Mouse (Mus musculus): ENCODE measurements around the gene Sun5.
"Not testable (repeated sequence)": the region's sequence is repeated elsewhere in the genome, so short reads cannot be mapped to it uniquely, and the experiment has no call there.

Gene Sun5

DNA sequence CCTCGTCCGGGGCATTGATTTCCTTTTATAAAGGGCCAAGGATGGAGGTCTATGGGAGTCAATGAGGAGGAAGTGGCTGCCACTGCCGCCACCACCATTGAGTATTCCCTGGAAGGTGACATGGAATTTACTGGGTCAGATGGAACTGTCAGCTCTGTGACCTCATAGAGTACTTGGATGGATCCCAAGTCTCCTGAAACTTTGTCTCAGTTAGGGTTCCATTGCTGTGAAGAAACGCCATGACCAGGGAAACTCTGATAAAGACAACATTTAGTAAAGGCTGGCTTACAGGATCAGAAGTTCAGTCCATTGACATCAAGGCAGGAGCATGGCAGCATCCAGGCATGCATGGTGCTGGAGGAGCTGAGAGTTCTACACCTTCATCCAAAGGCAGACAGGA is at the start of gene Sun5:
Sun5 (minus strand) TSS at position 101 of the 400 bp plus-strand sequence.
- DNase-seq (ENCODE audit: extremely low read depth, low read depth): no peak

- DNase-seq (ENCODE audit: extremely low read depth, low read depth): no peak
These were observed 47.0 kb upstream of the Sun5 start, which contains the start of gene Bpifb3 for GRCm38 (mm10) chr2:153917930-153918329. Gene Bpifb3, plus strand, starts transcription at chr2:153918230.

DNA sequence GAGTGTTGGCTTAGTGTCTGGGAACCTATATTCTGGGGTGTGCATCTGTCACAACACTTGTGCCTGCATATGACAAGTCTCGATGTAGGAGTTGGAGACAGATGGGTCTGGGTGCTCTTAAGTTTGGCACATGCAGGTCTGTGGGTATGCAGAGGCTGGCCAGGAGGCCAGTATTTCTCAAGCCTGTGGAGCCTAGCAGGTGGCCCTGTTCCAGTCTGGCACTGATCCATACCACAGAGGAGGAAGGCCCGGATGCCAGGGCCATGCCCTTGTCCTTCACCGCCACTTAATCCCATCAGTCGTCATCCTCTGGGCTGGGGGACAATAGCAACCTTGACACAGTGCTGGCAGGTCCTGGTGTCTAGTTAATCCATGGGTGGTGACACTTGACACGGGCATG is 43.3 kb upstream of the Sun5 start:
- no peak for DNase-seq (ENCODE audit: extremely low read depth, low read depth)

DNA sequence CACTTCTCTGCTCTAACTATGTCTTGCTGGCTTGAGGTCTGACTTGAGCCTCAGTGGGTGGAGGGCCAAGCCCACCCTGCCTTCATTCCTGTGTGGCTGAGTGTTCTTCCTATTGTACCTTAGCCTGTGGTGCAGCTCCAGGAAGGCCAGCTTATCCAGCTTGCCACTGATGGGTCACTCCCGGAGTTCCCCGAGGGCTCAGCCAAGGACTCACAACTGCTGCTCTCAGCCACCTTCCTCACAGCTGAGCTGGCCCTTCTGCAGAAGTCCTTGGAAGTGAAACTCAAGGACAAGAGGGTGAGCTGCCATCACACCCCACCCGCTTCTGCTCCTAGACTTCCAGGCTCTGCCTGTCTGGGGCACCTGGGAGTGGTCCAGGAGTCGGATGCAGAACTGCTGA is 35.7 kb upstream of the Sun5 start:
- DNase-seq (ENCODE audit: extremely low read depth, low read depth): no peak

GRCm38 (mm10) chr2:153902726-153903125 is 31.8 kb upstream of the Sun5 start:
- DNase-seq (ENCODE audit: extremely low read depth, low read depth): no peak

GRCm38 (mm10) chr2:153900088-153900487 is 29.2 kb upstream of the Sun5 start, which contains the start of gene Bpifb6:
Gene Bpifb6, plus strand, starts transcription at chr2:153900388.
- DNase-seq (ENCODE audit: extremely low read depth, low read depth): no peak

DNA sequence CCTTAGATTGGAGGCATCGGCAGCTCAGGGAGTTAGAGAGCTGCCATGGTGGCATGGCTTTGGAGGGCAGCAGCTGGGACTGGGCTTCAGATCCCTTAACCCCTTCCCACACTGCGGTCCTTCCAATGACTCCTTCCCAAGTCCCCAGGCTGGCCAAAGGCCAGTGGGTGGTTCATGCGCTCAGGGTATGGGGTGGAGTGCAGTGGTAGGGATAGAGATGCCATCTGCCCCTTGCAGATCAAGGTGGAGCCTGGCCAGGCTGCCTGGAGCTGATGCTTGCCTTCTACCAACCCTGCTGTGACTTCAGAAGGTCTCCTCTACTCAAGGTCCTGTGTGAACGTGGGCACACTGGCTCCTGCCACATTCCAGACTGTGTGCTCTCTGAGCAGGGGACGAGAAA is 28.2 kb upstream of the Sun5 start:
- DNase-seq (ENCODE audit: extremely low read depth, low read depth): no peak

- no peak for DNase-seq (ENCODE audit: extremely low read depth, low read depth)
These were observed 3.9 kb upstream of the Sun5 start, which contains the start of gene Bpifb2 for GRCm38 (mm10) chr2:153874745-153875144. Gene Bpifb2, plus strand, starts transcription at chr2:153875045.

DNA sequence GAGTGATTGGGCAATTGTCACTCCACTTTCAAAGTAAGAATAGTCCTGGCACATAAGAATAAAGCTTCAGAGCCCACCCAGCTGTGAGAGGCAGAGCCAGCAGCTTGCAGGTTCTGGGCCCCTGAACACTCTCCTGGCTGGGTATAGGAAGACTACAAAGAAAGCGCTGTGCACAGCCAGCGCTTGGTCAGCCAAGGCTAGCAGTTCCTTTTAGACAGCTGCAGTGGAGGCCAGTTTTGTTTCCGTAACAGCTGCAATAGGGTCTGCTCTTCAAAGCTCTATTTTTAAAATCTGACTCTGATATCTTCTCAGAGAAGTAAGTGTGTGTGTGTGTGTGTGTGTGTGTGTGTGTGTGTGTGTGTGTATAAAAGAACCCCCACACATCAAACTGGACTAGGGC is 8.9 kb downstream of the Sun5 start:
- DNase-seq (ENCODE audit: extremely low read depth, low read depth): no peak

- no peak for DNase-seq (ENCODE audit: extremely low read depth, low read depth)
These were observed 10.2 kb downstream of the Sun5 start for GRCm38 (mm10) chr2:153860715-153861114.

- no peak for DNase-seq (ENCODE audit: extremely low read depth, low read depth)
These were observed 10.6 kb downstream of the Sun5 start for GRCm38 (mm10) chr2:153860315-153860714.

- no peak for DNase-seq (ENCODE audit: extremely low read depth, low read depth)
These were observed 11.3 kb downstream of the Sun5 start for GRCm38 (mm10) chr2:153859581-153859980.

- DNase-seq (ENCODE audit: extremely low read depth, low read depth): no peak
These were observed 17.3 kb downstream of the Sun5 start for GRCm38 (mm10) chr2:153853544-153853943.

- peak; percentile 44 for DNase-seq (ENCODE audit: extremely low read depth, low read depth)
These were observed 19.9 kb downstream of the Sun5 start for GRCm38 (mm10) chr2:153851030-153851360.

DNA sequence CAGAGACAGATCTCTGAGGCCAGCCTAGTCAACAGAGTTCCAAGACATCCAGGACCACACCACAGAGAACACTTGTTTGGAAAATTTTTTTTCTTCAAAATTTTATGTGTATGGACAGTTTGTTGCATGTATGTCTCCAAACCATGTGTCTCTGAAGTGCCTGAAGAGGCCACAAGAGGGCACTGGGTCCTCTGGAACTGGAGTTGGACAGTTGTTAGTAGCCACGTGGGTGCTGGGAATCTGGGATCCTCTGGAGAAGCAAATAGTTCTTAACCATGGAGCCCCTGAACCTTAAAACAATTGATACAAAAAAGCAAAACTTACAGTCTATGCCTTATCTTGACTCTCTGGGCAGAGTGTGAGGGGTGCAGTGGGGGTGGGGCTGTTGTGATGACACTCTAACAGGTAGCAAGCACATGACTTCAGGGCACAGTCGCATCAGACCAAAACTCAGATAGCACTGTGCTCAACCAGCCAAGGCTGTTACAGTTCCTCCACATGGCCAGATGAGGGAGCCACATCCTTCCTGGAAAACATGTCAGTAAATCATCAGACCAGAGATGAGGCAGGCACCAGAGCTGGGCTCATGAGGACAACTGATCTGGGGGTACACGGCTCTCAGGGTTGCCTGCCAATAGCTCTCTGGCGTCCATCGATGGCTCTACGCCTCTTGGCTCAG is 20.4 kb downstream of the Sun5 start:
- peak; percentile 39 for DNase-seq (ENCODE audit: extremely low read depth, low read depth)

DNA sequence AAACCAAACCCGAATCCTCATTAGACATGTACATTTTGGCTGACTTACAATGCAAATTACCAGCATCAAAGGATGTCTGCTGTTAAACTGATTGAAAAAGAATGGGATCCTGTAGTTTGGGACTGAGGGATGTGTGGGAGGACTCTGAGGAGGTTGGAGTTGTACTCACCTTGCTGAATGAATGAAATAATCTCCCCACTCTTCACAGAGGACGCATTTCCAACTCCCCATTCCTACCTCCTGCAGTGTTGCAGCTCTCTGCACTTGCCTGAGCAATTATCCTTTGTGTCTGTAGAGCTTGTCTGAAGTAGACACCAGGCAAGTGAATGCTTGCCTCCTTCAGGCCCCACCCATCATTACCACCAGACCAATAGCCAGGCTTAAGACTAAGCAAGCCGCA is 22.5 kb downstream of the Sun5 start:
- DNase-seq (ENCODE audit: extremely low read depth, low read depth): no peak

GRCm38 (mm10) chr2:153842854-153843253 is 28.0 kb downstream of the Sun5 start:
- no peak for DNase-seq (ENCODE audit: extremely low read depth, low read depth)

- DNase-seq (ENCODE audit: extremely low read depth, low read depth): no peak
These were observed 37.6 kb downstream of the Sun5 start for GRCm38 (mm10) chr2:153833291-153833690.

GRCm38 (mm10) chr2:153828704-153829103 is 42.2 kb downstream of the Sun5 start:
- no peak for DNase-seq (ENCODE audit: extremely low read depth, low read depth)

DNA sequence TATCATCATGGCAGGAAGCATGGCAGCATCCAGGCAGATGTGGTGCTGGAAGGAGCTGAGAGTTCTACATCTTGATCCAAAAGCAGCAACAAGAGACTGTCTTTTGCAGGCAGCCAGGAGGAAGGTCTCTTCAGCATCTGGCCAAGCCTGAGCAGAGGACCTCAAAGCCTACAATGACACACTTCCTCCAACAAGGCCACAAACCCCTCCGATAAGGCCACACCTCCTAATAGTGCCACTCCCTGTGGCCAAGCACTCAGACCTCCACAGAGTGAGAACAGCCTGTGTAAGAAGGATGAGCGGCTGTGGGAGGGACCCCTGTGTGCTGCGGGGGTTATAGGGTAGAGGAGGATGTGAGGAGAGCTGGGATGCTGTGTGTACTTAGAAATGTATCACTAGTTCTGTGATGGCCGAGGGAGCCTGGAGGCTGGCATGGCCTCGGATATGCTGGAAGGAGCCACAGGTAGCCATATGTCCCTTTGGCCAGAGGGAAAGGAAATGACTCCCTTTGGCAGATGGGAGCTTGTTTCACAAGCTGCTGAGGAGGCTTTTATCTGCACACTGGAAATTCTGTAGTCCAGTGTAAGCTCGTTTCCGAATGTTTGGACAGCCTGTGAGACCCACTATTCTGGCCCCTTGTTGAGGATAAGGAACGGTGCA is 43.6 kb downstream of the Sun5 start:
- peak; percentile 7 for DNase-seq (ENCODE audit: extremely low read depth, low read depth)

DNA sequence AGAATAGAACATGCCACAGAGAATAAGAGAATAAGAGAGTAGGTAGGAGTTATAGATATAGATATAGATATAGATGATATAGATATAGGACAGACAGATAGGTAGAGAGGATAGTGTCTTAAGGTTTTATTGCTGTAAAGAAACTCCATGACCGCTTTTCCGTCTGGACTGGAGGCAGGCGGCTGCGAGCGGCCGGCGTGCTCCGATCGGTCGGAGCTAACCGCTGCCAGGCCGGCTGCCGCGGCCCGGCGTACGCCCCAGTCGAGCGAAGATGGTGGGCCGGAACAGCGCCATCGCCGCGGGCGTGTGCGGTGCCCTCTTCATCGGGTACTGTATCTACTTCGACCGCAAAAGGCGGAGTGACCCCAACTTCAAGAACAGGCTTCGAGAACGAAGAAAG is 45.0 kb downstream of the Sun5 start:
- not testable (repeated sequence) for DNase-seq (ENCODE audit: extremely low read depth, low read depth)

DNA sequence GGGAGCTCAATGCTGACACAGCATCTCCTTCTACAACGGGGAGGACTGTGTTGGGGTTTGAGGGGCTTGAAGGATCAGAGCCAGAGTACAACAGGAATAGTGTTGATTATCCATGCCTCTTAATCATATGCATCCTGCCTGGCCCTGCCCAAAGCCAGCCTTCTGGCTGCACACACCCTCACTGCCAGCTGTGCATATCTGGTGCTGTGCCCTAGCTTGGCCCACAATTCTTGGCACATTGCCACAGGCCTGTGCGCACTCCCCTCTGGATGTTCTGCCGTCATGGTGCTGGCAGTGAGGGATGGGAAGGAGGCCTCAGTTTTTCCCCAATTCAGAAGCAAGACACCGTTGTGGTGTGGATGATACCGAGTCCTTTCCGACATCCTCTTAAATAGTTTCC is 46.3 kb downstream of the Sun5 start:
- no peak for DNase-seq (ENCODE audit: extremely low read depth, low read depth)

DNA sequence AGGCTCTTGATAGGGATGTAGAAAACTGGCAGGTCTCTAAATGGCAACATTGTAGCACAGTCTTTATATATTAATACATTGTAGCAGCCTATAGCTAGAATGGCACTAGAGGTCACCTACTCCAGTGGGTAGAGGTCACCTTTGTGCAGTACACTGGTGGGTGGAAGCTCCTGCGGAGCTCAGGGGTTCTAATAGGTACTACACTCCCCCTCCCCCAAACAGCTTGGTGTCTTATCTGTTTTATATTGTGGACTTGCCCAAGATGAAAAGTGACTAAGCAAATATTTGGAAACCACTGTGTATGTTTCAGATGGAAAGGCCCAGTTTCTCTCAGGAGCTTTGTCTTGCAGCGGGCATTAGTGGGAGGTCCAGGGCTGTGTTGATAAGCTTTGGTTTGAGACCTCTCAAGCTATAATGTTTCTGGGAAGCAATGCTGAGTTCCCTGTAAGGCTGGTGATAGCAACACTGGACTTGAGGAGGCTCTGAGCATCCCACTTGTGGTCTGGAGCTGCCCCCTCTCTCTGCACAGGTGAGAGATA is 48.8 kb downstream of the Sun5 start:
- DNase-seq (ENCODE audit: extremely low read depth, low read depth): no peak
